Mouse (Mus musculus) hindbrain, embryonic 11.5 days (tissue): ENCODE results near the gene Myt1l. TPM values are rescaled to one million over a fixed set of nuclear protein-coding genes. Genes with fewer than 3 reads are reported as not detected.

Experiments
- ATAC-seq: fragments of 200-750 bp; cut with Nextera tagmentation; 2 replicates; pipeline ENCODE4 v1.8.0; 2017; ENCODE audit warnings: mild to moderate bottlenecking, moderate TSS enrichment, moderate library complexity; ENCODE audit not compliant: low FRiP score
- DNase-seq: peaks from one replicate; pipeline ENCODE4 v3.0.0-alpha.2; 2015; ENCODE audit warnings: low spot score
- H3K27ac ChIP-seq: fragments of 300-500 bp; sonication (generic); 2 replicates; pipeline ENCODE4 v1.5.1; 2014; ENCODE audit warnings: mild to moderate bottlenecking, low read depth, low read length
- H3K27me3 ChIP-seq: fragments of 300-500 bp; sonication (generic); 2 replicates; pipeline ENCODE4 v1.6.1; 2014; ENCODE audit warnings: mild to moderate bottlenecking, low read length, moderate library complexity, mixed read lengths; ENCODE audit not compliant: control insufficient read depth, insufficient read depth
- H3K36me3 ChIP-seq: fragments of 300-500 bp; sonication (generic); 2 replicates; pipeline ENCODE4 v1.6.1; 2014; ENCODE audit warnings: mild to moderate bottlenecking, low read length, moderate library complexity, mixed read lengths; ENCODE audit not compliant: control insufficient read depth, insufficient read depth
- H3K4me1 ChIP-seq: fragments of 300-500 bp; sonication (generic); replicated peaks from 2 replicates; pipeline ENCODE4 v1.6.1; 2014; ENCODE audit warnings: low read length, mixed read lengths; ENCODE audit not compliant: control insufficient read depth, insufficient read depth
- H3K4me2 ChIP-seq: fragments of 300-500 bp; sonication (generic); replicated peaks from 2 replicates; pipeline ENCODE4 v1.6.1; 2014; ENCODE audit warnings: mild to moderate bottlenecking, low read depth, low read length
- H3K4me3 ChIP-seq: fragments of 300-500 bp; sonication (generic); 2 replicates; pipeline ENCODE4 v1.5.1; 2014; ENCODE audit warnings: low read depth, low read length
- H3K9ac ChIP-seq: fragments of 300-500 bp; sonication (generic); 2 replicates; pipeline ENCODE4 v1.6.1; 2014; ENCODE audit warnings: low read depth, low read length
- H3K9me3 ChIP-seq: fragments of 300-500 bp; sonication (generic); 2 replicates; pipeline ENCODE4 v1.6.1; 2016; ENCODE audit warnings: low read length; ENCODE audit not compliant: control insufficient read depth
- WGBS: fragments of 180-500 bp; shearing (Covaris S2); extraction: QIAGEN DNeasy Blood & Tissue Kit; methylation state at CpG from one replicate; pipeline ENCODE4 v1.1.7; 2014; 5-methylcytosine and 5-hydroxymethylcytosine counted together
- polyA plus RNA-seq: library from polyadenylated mRNA; unstranded; fragments of >200 nt; fragmentation: Nextera tagmentation; extraction: Ambion mirVana; gene quantifications from 2 replicates; pipeline ENCODE4 v1.2.1, GENCODE M21; 2014

The Myt1l gene
- polyA plus RNA-seq, 1 experiment from 2014 or later, result 30.9 TPM

DNA sequence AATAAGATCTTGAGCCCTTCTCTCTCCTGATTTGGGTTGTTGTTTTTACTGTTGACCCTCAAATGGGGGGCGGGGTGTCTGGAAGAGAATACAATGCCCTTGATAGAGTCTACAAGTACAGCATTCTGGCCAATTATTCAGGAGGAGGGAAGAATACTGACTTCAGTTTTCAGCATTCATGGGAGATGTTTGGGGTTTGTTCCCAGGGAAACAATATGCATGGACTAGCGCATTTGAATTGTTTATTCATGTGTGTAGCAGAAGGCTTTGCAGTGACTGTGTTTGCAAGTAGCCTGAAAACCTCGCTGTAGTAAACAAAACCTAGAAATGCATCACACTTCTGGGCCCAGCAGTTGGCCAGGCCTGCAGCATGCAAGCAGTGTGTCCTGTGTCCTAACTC lies 426.3 kb downstream of the Myt1l start:
- Histone ChIP-seq H3K4me2 (no peak overlapping the region), H3K9me3 (no peaks in the 10 kb centered on the region), H3K9ac (no peak overlapping the region), H3K36me3 (no peaks in the 10 kb centered on the region), H3K27ac (peak overlapping the region; percentile 62), H3K27me3 (no peaks in the 10 kb centered on the region), H3K4me1 (peaks cover 8% of the 10 kb centered on the region; the same call in 1 of the 2 replicates), H3K4me3 (no peak overlapping the region)
- DNase-seq, result peak; percentile 27
- ATAC-seq, result peak; percentile 55; the same call in 1 of the 2 replicates
- WGBS, result 42% methylated on average over 3 of the region's 3 CpGs

GRCm38 (mm10) chr12:29956969-29957368 lies 428.8 kb downstream of the Myt1l start:
- ATAC-seq (no peak), DNase-seq (no peak)
- peaks cover 8% of the 10 kb centered on the region; the same call in 1 of the 2 replicates for H3K4me1 ChIP-seq

DNA sequence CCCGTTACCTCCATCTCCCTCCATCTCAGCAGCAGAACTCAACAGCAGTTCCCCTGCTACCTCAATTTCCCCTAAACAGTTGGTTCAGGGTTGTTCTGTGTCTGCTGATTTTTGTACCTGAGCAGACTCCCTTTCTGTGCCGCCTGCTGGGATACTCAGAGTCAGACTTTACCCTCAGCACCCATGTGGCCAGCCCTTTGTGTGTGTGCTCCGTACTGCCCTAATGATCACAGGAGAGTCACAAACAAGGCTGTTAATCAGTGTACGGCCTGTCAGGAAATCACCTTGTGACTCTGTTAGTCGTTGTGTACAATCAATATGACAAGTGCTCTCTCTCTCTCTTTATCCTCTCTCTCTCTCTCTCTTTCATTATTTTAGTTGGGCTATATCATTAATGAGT lies 430.5 kb downstream of the Myt1l start:
- Histone ChIP-seq H3K27ac (no peak overlapping the region), H3K9me3 (no peaks in the 10 kb centered on the region), H3K4me2 (no peak overlapping the region), H3K27me3 (no peaks in the 10 kb centered on the region), H3K4me3 (no peak overlapping the region), H3K4me1 (peaks cover 8% of the 10 kb centered on the region; the same call in 1 of the 2 replicates), H3K36me3 (no peaks in the 10 kb centered on the region), H3K9ac (no peak overlapping the region)
- DNase-seq (no peak), ATAC-seq (no peak)
- 87% methylated on average over 5 of the region's 5 CpGs for WGBS

More at GRCm38 (mm10) chr12:29956969-29957368, 428.8 kb downstream of the Myt1l start:
- H3K4me3 ChIP-seq, result no peak overlapping the region
- H3K9ac ChIP-seq, result no peak overlapping the region
- no peaks in the 10 kb centered on the region for H3K36me3 ChIP-seq
- no peaks in the 10 kb centered on the region for H3K9me3 ChIP-seq
- no peak overlapping the region for H3K27ac ChIP-seq
- 88% methylated on average over 12 of the region's 12 CpGs for WGBS
- no peak overlapping the region for H3K4me2 ChIP-seq
- no peaks in the 10 kb centered on the region for H3K27me3 ChIP-seq

DNA sequence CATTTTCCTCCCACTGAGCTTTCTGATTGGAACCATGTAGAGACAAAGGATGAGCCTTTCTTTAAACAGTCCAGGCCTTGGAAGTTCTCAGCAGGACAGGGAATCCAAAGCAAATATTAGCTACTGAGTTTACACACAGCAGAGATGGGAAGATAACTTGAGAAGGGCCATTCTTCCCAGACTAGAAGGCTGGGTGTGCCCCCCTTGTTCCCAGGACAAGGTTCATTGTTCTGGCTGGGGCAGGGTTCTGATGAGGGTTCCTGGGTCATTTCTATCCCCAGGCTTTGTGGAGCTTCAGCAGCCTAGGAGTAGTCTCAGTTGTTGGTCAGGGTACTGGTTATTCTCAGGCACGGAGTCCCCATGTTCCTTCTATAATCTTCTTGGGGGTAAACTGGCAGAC lies 432.9 kb downstream of the Myt1l start:
- ATAC-seq (no peak), DNase-seq (no peak)
- 0 out of 2 replicates have a peak, but pooled peaks cover 2% of the 10 kb centered on the region for H3K4me1 ChIP-seq
- no peak overlapping the region for H3K27ac ChIP-seq
- H3K9me3 ChIP-seq, result no peaks in the 10 kb centered on the region
- no peak overlapping the region for H3K9ac ChIP-seq
- peaks cover 3% of the 10 kb centered on the region; the same call in 1 of the 2 replicates for H3K36me3 ChIP-seq
- H3K4me3 ChIP-seq, result no peak overlapping the region
- H3K27me3 ChIP-seq, result no peaks in the 10 kb centered on the region
- WGBS, result 86% methylated on average over 1 of the region's 1 CpGs
- no peak overlapping the region for H3K4me2 ChIP-seq

GRCm38 (mm10) chr12:29965016-29965415 lies 436.8 kb downstream of the Myt1l start:
- no peaks in the 10 kb centered on the region for H3K9me3 ChIP-seq
- H3K27me3 ChIP-seq, result no peaks in the 10 kb centered on the region
- no peak overlapping the region for H3K27ac ChIP-seq
- ATAC-seq (no peak), DNase-seq (no peak)
- H3K4me3 ChIP-seq, result no peak overlapping the region
- H3K36me3 ChIP-seq, result peaks cover 3% of the 10 kb centered on the region; the same call in 1 of the 2 replicates
- WGBS, result 89% methylated on average over 6 of the region's 6 CpGs
- H3K9ac ChIP-seq, result no peak overlapping the region
- no peaks in the 10 kb centered on the region for H3K4me1 ChIP-seq
- H3K4me2 ChIP-seq, result no peak overlapping the region

DNA sequence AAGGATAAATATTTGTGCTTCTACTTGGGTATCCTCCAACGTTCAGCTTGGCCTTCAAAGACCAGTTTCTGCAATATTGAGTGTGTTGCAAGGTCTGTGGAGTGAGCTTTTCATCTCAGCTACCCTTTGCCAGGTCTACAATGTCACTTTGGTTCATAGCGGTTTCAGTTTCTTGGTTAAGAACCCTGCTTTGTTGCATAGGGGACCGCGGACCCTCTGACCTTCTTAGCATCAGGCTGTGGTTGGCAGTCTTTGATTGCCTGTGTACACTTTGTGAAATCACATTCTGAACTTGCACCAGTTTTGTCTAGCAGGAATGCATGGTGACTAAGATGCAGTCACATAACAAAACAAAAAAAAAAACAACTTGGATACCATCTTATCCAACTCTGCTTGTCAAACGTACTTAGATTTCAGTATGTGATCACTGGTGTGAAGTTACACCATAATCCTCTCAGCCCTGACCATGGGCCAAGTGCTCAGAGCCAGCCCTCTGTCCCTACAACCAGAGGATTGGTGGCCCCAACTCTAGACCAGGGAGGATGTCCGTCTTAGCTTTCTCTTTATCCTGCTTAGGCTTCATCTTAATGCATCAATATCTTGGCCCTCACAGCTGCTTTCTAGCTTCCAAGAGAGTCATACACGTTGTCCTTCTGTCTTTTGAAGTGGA lies 443.7 kb downstream of the Myt1l start:
- ATAC-seq, result no peak

DNA sequence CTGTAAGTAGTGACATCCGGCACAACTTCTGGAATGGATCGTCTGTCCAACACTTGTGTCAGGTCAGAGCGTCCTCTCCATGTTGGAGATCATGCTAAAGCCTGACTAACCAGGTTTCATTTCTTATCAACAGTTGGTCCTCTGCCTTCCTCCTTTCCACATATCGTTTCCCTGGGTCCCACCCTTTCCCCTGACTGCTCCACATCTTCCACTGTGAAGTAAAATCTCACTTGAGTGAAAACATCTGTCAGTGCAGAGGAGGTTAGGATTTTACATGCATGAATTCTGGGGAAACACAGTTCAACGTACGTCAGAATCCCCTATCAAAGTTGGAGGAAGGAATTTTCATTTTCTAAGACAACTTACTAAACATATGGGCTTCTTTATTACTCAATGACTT lies 444.3 kb downstream of the Myt1l start:
- no peak overlapping the region for H3K27ac ChIP-seq
- WGBS, result 79% methylated on average over 6 of the region's 6 CpGs
- H3K4me3 ChIP-seq, result no peak overlapping the region
- no peak overlapping the region for H3K4me2 ChIP-seq
- H3K9ac ChIP-seq, result no peak overlapping the region
- no peaks in the 10 kb centered on the region for H3K9me3 ChIP-seq
- no peaks in the 10 kb centered on the region for H3K4me1 ChIP-seq
- no peaks in the 10 kb centered on the region for H3K27me3 ChIP-seq
- no peak for ATAC-seq
- H3K36me3 ChIP-seq, result peaks cover 1% of the 10 kb centered on the region
- DNase-seq, result no peak

More for the DNA sequence above, 443.7 kb downstream of the Myt1l start:
- H3K4me2 ChIP-seq, result no peak overlapping the region
- no peaks in the 10 kb centered on the region for H3K4me1 ChIP-seq
- no peak overlapping the region for H3K9ac ChIP-seq
- no peaks in the 10 kb centered on the region for H3K9me3 ChIP-seq
- 90% methylated on average over 7 of the region's 7 CpGs for WGBS
- H3K27me3 ChIP-seq, result no peaks in the 10 kb centered on the region
- no peaks in the 10 kb centered on the region; the same call in none of the 2 replicates for H3K36me3 ChIP-seq
- no peak for DNase-seq
- H3K4me3 ChIP-seq, result no peak overlapping the region
- H3K27ac ChIP-seq, result no peak overlapping the region
